Comparison of ENCODE assay signal across 8 mouse cellular contexts in genomic region chr19:40405808-40406207, GRCm38 (mm10).
DNase-seq lines count a peak whose midpoint lies in the region; ATAC-seq lines count a peak whose summit lies in the region.

No protein-coding gene starts in this region.

- H3K27me3 ChIP-seq in forebrain, embryonic 14.5 days (replicated peaks; ENCODE audit: control insufficient read depth, insufficient read depth, low read length) = no peaks in the 10 kb centered on the region
- no peaks in the 10 kb centered on the region for H3K27me3 ChIP-seq in forebrain, embryonic 11.5 days (ENCODE audit: control insufficient read depth, insufficient read depth, low read length)
- H3K27me3 ChIP-seq in hindbrain, embryonic 15.5 days = no peaks in the 10 kb centered on the region
- H3K27me3 ChIP-seq in liver, embryonic 11.5 days (replicated peaks; ENCODE audit: control insufficient read depth, insufficient read depth, low read length) = no peaks in the 10 kb centered on the region

- H3K9me3 ChIP-seq in forebrain, embryonic 14.5 days (replicated peaks; ENCODE audit: control insufficient read depth, low read length) = no peaks in the 10 kb centered on the region
- no peaks in the 10 kb centered on the region for H3K9me3 ChIP-seq in forebrain, embryonic 11.5 days (ENCODE audit: control insufficient read depth, low read length)
- no peaks in the 10 kb centered on the region for H3K9me3 ChIP-seq in hindbrain, embryonic 15.5 days
- no peaks in the 10 kb centered on the region for H3K9me3 ChIP-seq in liver, embryonic 11.5 days (ENCODE audit: control insufficient read depth, low read length)

- no peak overlapping the region for H3K9ac ChIP-seq in forebrain, embryonic 14.5 days (ENCODE audit: low read length)
- no peak overlapping the region for H3K9ac ChIP-seq in forebrain, embryonic 11.5 days (ENCODE audit: low read length)
- no peak overlapping the region for H3K9ac ChIP-seq in hindbrain, embryonic 15.5 days
- H3K9ac ChIP-seq in liver, embryonic 11.5 days (ENCODE audit: low read depth, low read length) = no peak overlapping the region

- peaks cover 8% of the 10 kb centered on the region for H3K4me1 ChIP-seq in forebrain, embryonic 14.5 days (ENCODE audit: control insufficient read depth, insufficient read depth, low read length)
- H3K4me1 ChIP-seq in forebrain, embryonic 11.5 days (replicated peaks; ENCODE audit: control insufficient read depth, insufficient read depth, low read length) = no peaks in the 10 kb centered on the region; the same call in 1 of the 2 replicates
- H3K4me1 ChIP-seq in brown adipose tissue, adult 24 weeks (ENCODE audit: control insufficient read depth, insufficient read depth, insufficient read length, low read length) = peaks cover 36% of the 10 kb centered on the region
- H3K4me1 ChIP-seq in hindbrain, embryonic 15.5 days (replicated peaks) = peaks cover 9% of the 10 kb centered on the region; the same call in 1 of the 2 replicates
- peaks cover 11% of the 10 kb centered on the region for H3K4me1 ChIP-seq in liver, embryonic 11.5 days (replicated peaks; ENCODE audit: control insufficient read depth, insufficient read depth, low read length)

- no peak for ATAC-seq in forebrain, embryonic 14.5 days
- no peak for ATAC-seq in forebrain, embryonic 11.5 days (replicated peaks; ENCODE audit: low FRiP score)
- ATAC-seq in hindbrain, embryonic 15.5 days (ENCODE audit: low FRiP score, low read depth) = no peak
- ATAC-seq in liver, embryonic 11.5 days (replicated peaks; ENCODE audit: low FRiP score) = peak; percentile 32; the same call in 1 of the 2 replicates

- peak overlapping the region; percentile 28; the same call in 1 of the 2 replicates for H3K27ac ChIP-seq in forebrain, embryonic 14.5 days (ENCODE audit: low read depth, low read length)
- no peak overlapping the region for H3K27ac ChIP-seq in forebrain, embryonic 11.5 days (ENCODE audit: low read depth, low read length)
- H3K27ac ChIP-seq in brown adipose tissue, adult 24 weeks (replicated peaks; ENCODE audit: low read depth, low read length) = peak overlapping the region; percentile 91
- H3K27ac ChIP-seq in hindbrain, embryonic 15.5 days (replicated peaks) = 0 out of 2 replicates have a peak overlapping the region, but pooled peaks have one; percentile 4
- H3K27ac ChIP-seq in liver, embryonic 11.5 days (ENCODE audit: low read depth, low read length) = peak overlapping the region; percentile 66

- no peak overlapping the region for H3K4me3 ChIP-seq in forebrain, embryonic 14.5 days (ENCODE audit: low read depth, low read length)
- no peak overlapping the region for H3K4me3 ChIP-seq in forebrain, embryonic 11.5 days (ENCODE audit: low read depth, low read length)
- no peak overlapping the region for H3K4me3 ChIP-seq in brown adipose tissue, adult 24 weeks (ENCODE audit: insufficient read depth, low read depth, low read length)
- H3K4me3 ChIP-seq in hindbrain, embryonic 15.5 days = no peak overlapping the region
- H3K4me3 ChIP-seq in liver, embryonic 11.5 days (ENCODE audit: low read depth, low read length) = no peak overlapping the region

- no peaks in the 10 kb centered on the region for H3K36me3 ChIP-seq in forebrain, embryonic 14.5 days (ENCODE audit: control insufficient read depth, insufficient read depth, low read length)
- no peaks in the 10 kb centered on the region for H3K36me3 ChIP-seq in forebrain, embryonic 11.5 days (ENCODE audit: control insufficient read depth, insufficient read depth, low read length)
- H3K36me3 ChIP-seq in hindbrain, embryonic 15.5 days = no peaks in the 10 kb centered on the region
- H3K36me3 ChIP-seq in liver, embryonic 11.5 days (ENCODE audit: control insufficient read depth, insufficient read depth, low read length) = no peaks in the 10 kb centered on the region

- 79% methylated on average over 11 of the region's 11 CpGs for WGBS in forebrain, embryonic 14.5 days
- WGBS in forebrain, embryonic 11.5 days = 87% methylated on average over 11 of the region's 11 CpGs
- WGBS in hindbrain, embryonic 15.5 days = 59% methylated on average over 11 of the region's 11 CpGs
- 54% methylated on average over 11 of the region's 11 CpGs for WGBS in liver, embryonic 11.5 days

- no peak for DNase-seq in forebrain, embryonic 14.5 days (ENCODE audit: low spot score)
- no peak for DNase-seq in forebrain, embryonic 11.5 days (ENCODE audit: low spot score)
- DNase-seq in liver, embryonic 11.5 days (ENCODE audit: low spot score) = no peak
- DNase-seq in c-Kit-positive CD71-positive TER-119-positive erythroid progenitor cells, embryonic 14.5 days (ENCODE audit: low spot score) = no peak
- no peak for DNase-seq in embryo, embryonic 9.5 days (ENCODE audit: extremely low spot score)
- DNase-seq in urinary bladder, postnatal 10 days (ENCODE audit: low spot score) = no peak

- no peak overlapping the region for H3K4me2 ChIP-seq in forebrain, embryonic 14.5 days (ENCODE audit: low read length)
- H3K4me2 ChIP-seq in forebrain, embryonic 11.5 days (ENCODE audit: low read depth, low read length, severe bottlenecking) = no peak overlapping the region
- H3K4me2 ChIP-seq in hindbrain, embryonic 15.5 days = no peak overlapping the region
- H3K4me2 ChIP-seq in liver, embryonic 11.5 days = peak overlapping the region; percentile 26; the same call in 1 of the 2 replicates
